Mouse (Mus musculus): Measurements from ENCODE around the gene Wfdc6a. TPM values are rescaled to one million over a fixed set of nuclear protein-coding genes. Genes with fewer than 3 reads are reported as not detected.
"Not testable (repeated sequence)": the region's sequence is repeated elsewhere in the genome, so short reads cannot be mapped to it uniquely, and the experiment has no call there.

The Wfdc6a gene
- total RNA-seq (2022) = under 1 TPM in 1 of 4 experiments, not detected in 3; 0.49 TPM

DNA sequence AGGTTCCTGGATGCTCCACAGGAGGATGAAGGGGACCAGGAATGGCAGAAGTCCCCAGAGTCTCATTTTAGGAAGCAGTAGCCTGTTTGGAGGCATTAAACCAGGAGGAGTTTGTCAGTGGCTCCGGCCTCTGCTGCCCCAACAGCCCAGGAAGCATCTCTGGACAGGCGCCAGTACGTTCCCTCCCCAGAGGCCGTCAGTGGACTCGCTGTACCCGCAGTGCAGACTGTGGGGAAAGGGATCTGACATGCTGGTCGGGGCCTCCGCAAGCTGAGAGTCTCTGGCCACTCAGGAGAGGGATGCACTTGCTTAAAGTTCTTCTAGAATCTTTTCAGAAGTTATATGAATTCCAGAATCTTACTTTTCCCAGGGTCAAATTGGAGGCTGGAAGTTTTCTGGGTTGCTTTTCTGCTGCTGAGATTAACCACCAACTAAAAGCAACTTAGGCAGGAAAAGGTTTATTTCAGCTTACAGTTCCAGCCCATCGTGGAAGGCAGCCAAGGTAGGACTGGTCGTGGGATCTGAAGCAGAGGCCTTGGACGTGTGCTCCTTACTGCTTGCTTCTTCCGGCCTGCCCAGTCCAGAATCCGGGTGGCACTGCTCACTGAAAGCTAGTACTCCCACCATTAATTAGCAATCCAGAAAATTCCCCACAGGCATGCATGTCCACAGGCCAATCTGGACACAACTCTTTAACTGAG, at the start of gene Wfdc6a:
Wfdc6a (minus strand) TSS at position 423 of the 701 bp plus-strand sequence.
- DNase-seq (ENCODE audit: low spot score) = peak; percentile 17

DNA sequence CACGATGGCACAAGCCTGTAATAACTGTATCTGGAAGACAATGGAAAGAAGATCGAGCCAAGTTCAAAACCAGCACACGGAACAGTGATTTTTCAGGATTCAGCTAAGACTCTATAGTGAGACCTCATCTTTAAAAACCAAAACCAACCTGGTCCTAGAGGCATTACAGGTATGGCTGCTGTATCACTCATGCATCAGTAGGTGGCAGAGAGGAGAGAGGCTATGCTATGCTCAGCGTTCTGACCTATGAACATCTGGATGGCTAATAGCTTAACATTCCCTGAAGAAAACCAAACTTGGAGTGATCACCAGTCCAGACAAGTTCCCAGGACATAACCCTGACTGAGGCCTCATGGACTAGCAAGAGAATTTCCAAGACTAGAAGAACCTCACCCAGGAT, 36.5 kb upstream of the Wfdc6a start:
- no peak for DNase-seq (ENCODE audit: low spot score)

DNA sequence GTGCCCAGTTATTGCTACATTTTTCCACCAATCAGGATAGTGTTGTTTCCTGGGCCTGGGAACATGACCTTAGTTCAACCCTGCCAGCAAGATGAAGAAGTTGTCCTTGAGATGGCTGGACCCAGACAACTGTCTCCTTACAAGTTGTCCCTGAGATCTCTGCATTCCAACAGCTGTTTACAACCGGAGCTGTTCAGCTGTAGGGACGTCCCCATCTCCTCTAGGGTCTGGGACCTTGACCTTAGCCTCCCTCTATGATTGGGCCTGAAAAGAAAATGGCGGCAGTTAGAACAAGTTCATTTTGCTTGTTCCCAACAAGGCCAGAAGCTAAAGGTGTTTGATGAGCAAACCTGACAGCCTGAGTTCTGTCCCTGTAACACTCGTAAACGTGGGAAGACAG, 33.8 kb upstream of the Wfdc6a start:
- DNase-seq (ENCODE audit: low spot score) = no peak

DNA sequence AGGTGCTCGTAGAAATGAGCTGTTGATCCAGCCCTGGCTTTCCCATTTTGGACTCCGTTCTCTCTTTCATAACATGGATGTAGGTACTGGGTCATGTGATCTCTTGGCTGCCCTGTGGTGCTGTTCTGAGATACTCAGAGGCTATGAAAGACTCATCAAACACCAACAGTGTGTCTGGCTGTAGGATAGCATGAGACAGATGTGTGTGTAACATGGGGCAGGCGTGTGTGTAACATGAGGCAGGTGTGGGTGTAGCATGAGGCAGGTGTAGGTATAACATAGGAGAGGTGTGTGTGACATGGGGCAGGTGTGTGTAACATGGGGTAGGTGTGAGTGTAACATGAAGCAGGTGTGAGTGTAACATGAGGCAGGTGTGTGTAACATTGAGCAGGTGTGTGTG, 30.1 kb upstream of the Wfdc6a start:
- no peak for DNase-seq (ENCODE audit: low spot score)

DNA sequence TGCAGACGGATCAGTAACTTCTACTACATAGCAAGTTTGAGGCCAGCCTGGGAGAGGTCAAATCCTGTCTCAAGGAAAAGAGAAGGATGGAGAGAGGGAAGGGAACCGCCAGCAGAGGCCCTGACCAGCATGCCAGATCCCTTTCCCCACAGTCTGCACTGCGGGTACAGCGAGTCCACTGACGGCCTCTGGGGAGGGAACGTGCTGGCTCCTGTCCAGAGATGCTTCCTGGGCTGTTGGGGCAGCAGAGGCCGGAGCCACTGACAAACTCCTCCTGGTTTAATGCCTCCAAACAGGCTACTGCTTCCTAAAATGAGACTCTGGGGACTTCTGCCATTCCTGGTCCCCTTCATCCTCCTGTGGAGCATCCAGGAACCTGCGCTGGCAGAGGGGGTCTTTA, 28.2 kb upstream of the Wfdc6a start, which contains the start of the genes Wfdc6b and Wfdc8:
Wfdc6b (plus strand) TSS at position 52 of the 400 bp plus-strand sequence.
Wfdc8 (minus strand) TSS at position 156 of the 400 bp plus-strand sequence.
- peak; percentile 28 for DNase-seq (ENCODE audit: low spot score)

DNA sequence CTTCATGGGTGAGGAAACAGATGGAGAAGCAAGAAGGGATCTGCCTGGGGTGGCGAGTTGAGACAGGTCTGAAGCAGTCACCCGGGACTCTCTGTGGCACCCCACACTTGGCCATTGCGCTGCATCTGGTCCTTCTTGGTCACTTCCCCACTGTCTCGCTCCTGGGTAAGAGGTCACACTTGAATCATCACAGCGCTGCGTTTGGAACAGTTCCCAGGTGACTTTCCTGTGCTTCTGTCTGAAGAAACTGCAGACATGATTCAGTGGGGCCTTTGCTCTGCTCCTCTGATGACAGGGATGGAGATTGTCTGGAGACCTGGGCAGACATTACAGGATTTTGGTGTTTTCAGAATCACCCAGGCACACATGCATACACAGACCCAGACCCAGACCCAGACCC, 23.5 kb upstream of the Wfdc6a start:
- DNase-seq (ENCODE audit: low spot score) = no peak

DNA sequence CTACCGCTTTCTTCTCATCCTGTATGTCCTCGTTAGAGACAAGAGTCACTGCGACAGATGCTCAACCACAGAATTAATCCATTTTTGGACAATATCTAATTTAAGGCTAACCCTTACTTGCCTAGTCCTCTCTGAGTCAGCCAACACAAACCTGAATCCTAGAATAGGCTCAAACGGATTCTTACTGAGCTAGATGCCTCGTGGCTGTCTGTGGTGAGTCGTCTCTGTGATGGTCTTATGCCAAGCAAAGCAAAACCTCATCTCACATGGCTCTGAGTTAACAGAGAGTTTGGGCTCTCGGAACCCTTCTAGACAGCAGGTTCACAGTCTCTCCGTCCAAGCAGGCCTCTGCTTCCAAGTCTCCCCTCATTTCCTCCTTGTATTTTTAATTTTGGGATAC, 19.2 kb upstream of the Wfdc6a start:
- DNase-seq (ENCODE audit: low spot score) = no peak

DNA sequence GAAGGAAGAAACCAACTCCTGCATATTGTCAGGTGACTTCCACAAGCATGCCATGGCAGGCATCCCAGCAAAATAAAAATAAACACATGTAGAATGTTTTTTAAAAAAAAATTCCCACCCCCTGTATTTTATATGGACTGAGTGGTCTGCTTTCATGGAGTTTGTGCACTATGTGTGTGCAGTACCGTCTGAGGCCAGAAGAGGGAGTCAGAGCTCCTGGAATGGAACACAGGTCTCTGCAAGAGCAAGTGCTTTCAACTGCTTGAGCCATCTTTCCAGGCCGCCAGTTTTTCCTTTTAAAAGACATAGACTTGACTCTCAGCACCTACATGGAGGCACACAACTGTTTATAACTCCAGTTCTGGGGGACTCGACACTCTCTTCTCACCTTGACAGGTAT, 18.2 kb upstream of the Wfdc6a start:
- no peak for DNase-seq (ENCODE audit: low spot score)

DNA sequence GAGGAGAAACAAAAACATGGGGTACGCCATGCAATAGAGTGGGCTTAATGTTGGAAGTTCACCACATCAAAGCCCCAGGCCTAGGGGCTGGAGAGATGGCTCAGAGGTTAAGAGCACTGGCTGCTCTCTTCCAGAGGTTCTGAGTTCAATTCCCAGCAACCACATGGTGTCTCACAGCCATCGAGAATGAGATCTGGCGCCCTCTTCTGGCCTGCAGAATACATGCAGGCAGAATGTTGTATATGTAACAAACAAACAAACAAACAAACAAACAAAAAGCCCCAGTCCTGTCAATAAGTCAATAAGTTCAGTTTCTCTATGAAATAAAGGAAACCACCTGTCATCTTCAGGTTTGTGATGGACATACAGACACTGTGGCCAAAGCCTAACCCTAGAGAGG, 14.9 kb upstream of the Wfdc6a start:
- DNase-seq (ENCODE audit: low spot score) = no peak

DNA sequence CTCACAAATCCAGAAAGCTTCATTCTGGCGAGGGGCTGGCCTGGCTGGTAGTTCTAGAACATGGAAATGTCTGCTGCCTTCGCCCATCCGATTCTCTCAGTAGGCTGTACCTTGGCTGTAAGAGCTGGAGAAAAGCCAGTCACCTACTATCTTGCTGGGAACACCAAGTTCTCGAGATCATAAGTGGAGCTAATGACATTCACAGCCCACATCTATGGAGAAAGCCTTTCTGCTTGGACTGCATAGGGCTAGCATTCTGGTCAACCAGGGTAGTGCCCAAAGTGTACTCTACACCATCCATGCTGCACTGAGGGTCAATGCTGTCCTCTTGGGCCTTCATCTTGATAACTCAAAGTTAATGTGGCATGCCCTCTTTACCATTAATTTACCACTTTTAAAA, 8.2 kb upstream of the Wfdc6a start, which contains the start of gene Eppin:
Eppin (minus strand) TSS at position 101 of the 400 bp plus-strand sequence.
- DNase-seq (ENCODE audit: low spot score) = no peak

DNA sequence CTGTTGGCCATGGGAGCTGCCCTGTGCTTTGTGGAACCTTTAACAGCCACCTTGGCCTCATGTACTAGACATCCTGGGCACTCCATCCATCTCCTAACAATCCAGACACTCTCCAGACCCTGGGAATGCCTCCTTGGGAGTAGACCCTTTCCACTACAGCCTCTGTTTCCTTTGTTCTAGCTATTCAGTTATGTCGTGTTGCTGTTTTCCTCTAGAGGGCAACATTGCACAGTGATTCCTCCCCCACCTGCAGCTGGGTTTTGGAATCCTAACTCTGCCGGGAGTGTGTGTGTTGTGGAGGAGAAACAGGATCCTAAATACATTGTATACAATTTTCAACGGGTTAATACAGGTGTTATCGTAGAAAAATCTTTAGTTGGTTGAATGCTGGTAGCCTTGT, 6.8 kb upstream of the Wfdc6a start:
- no peak for DNase-seq (ENCODE audit: low spot score)

DNA sequence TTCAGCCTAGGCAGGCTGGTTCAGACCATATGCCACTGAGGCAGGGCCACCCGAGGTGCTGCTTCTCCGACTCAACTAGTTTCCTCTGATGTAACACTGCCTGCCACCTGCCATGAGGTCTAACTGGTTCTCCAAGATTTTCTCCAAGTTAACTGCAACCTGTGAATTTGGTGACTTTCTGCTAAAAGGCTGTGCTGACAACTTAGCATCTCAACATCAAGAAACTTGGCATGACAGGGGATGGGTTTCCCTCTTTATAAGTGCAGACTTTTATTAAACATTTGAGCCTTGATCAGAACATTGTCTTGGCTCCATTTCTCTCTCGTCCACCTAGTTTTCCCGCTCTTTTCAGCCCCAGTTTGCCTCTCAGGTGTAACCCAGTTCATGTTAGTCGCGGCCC, 11.9 kb downstream of the Wfdc6a start, which contains the start of gene Spint3:
Spint3 (minus strand) TSS at position 101 of the 400 bp plus-strand sequence.
- DNase-seq (ENCODE audit: low spot score) = not testable (repeated sequence)

DNA sequence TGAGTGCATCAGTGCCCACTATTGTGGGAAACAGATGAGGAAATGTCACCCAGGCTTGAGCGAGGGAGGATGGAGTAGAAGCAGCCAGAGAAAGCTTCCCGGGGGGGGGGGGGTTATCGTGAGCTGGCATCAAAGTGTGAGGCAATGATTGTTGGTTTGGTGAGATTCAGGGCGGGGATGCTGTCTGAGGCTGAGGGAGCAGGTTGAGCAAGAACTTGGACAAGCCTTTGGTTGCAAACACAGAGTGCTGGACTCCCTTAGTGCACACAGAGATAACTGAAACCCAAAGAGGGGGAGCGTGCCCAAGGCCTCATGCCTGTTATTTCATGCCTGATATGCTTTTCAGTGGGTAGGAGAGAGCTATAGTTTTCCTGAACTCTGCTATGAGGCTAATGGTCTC, 17.8 kb downstream of the Wfdc6a start:
- DNase-seq (ENCODE audit: low spot score) = no peak

DNA sequence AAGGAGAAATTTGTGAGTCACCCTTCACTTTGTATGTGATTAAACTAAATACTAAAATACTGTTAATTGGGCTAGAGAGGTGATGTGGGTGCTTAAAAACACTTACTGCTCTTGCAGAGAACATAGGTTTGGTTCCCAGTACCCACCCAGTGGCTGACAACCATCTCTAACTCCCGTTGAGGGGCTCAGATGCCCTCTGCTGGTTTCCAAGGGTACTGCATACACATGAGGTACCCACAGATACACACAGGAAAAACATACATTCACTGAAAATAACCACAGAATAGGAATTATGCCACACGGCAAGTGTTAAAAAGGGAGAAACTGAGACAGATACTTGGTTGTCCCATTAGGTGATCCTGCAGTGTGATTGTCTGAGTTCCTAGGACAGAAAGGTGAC, 18.2 kb downstream of the Wfdc6a start:
- DNase-seq (ENCODE audit: low spot score) = no peak

DNA sequence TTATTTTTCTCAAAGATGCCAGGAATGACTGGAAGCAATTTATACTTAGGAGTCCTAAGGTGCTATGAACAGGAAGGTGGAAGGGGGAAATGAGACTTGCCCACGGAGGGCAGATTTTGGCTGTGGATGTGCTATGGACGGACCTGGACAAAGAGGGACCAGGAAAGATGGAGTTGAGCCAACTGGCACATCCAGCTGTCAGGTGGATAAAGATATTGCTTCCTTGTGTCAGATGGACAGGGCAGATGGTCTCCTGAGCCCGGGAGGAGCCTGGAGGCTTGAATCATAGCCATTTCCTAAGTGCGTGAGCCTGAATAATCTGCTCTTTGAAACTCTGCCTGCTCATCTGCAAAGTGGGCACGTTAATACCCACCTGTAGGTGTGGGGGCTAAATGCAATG, 20.9 kb downstream of the Wfdc6a start:
- DNase-seq (ENCODE audit: low spot score) = no peak

DNA sequence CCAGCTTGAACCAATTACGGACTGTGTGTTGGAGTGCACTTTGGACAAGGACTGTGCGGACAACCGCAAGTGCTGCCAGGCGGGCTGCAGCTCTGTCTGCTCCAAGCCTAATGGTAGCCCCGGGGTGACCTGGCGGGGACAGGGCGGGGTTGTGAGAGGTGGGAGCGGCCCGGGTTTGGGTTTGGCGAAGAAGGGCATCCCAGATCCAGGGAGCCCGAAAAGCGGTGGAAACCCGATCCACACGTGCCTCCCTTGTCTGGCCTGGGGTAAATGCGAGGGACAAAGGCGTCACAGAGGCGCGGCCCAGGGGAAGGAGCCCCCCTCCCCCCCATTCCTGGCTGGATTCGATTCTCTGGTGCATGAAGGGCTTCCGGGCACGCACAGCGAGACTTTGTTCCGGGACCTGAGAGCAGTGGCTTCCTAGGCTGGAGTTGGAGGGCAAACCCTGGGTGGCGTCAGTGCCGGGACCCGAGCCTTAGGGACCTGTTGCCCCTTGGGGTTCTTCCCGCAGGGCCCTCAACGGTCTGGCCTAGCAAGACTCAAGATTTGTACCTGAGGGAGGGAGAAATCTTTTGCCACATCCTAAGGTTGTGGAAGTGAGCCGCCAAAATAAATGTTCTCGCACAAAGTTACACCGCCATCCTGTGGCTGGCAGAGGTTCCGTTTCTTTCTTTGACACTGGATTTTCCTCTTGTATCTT, 21.8 kb downstream of the Wfdc6a start:
- DNase-seq (ENCODE audit: low spot score) = no peak

DNA sequence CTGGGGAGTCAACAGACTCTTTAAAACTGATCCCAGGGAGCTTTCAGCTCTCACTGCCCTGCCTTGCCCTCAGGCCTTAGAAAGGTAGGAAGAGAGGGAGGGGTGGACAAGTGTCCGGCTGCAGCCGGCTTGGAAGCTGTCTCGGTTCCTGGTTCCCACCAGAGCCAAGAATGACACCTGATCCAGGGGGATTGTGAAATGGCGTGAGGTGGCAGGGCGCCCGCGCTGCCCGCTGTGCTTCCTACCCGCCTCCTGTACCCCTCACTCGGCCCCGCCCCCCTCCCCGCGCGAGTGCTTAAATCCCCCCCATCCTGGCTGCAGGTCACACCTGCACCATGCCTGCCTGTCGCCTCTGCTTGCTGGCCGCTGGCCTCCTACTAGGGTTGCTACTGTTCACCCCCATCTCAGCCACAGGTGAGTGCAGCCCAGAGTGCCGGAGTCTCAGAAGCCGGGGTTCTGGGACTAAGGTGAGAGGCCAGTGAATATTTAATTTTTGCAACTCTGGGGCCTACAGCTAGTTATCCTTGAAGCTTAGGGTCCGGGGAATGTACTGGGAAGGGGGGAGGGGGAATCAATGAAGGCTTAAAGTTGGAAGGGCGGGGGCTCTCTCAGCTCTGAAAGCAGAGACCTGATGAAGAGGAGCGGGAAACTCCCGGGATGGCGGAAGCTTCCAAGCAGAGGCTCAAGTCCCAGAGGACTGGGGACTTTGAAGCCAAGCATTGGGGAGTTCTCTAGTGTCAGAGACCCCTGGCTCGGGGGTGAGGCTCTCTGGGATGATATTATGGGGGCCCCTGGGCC, 22.7 kb downstream of the Wfdc6a start, which contains the start of gene Wfdc2:
Wfdc2 (plus strand) TSS at position 23 of the 798 bp plus-strand sequence.
- DNase-seq (ENCODE audit: low spot score) = no peak

DNA sequence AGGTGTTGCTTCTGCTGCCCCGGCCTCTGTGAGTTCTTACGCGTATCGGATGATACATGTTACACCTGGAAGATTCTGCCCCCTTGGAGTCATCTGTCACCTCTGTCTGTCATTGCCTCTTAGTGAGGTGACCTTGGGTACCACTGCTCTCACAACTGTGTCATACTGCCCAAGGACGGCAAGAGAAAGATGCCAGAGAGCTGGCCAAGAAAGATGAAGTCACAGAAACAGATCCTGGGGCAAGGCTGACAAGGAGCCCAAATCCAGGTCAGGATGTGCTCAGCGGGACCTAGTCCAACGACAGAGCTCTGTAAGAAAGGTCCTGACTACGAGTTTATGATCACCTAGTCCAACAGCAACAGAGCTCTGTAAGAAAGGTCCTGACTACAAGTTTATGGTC, 25.1 kb downstream of the Wfdc6a start:
- no peak for DNase-seq (ENCODE audit: low spot score)

DNA sequence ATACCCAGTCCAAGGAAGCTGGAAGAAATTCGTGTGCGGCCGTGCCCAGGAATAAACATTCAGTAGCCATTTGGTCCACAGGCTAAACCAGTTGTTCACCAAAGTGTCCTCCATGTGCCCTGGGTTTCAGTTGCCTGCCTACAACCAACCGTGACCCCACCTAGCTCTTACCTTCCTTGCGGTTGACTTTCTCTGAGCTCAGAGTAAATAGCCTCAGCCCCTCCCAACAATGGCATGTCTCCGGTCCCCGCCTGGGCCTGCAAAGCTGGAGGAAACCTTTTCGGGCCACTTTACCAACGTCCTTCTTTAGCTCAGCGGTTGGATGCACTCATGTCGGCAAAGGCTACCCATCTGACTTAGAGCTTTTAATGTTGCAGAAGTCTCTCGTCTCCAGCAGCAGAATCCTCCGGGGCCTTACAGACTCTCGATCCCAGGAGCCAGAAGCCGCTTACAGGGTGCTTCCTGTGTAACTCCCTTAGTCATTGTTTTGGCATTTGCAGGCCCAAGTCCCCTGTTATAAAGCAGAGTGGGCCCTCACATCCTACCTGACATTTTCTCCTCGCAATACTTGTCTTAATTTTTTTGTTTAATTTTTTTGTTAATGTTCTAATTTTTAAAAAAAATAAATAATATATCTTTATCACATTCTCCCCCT, 26.1 kb downstream of the Wfdc6a start:
- DNase-seq (ENCODE audit: low spot score) = no peak

DNA sequence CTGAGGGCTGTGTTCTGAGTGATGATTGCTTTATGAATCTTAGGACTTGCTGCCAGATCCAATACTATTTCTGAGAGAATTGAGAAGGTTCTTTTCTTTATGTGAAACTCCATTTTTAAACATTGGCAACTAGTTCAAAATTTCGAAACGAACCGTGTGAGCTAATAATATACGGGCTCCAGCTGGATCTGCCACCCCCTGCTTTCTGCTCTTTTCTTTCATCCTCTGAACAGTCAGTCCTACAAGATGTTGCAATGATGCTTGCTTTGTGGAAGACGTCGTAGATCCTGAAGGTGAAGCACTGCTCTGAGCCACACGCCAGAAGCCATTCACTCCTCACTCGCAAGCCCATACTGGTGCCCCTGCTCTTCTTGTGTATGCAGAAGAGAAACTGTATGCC, 26.8 kb downstream of the Wfdc6a start:
- no peak for DNase-seq (ENCODE audit: low spot score)

DNA sequence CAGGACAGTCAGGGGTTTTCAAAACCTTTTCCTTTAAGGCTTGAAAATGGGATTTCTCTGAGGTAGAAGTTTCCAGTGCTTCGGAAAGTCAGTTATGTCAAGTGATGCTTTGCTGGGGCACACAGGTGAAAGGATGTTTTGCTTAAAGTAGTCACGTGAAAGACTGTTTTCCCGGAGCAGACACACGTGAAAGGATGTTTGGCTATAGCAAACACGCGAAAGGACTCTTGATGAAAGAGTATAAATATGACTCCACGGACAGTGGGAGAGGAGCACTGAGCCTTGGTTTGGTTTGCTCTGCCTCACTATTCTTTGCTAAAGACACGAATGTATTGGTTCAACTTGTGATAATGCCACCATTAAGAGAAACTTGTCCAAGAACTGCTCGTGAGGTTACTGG, 33.7 kb downstream of the Wfdc6a start:
- DNase-seq (ENCODE audit: low spot score) = no peak

DNA sequence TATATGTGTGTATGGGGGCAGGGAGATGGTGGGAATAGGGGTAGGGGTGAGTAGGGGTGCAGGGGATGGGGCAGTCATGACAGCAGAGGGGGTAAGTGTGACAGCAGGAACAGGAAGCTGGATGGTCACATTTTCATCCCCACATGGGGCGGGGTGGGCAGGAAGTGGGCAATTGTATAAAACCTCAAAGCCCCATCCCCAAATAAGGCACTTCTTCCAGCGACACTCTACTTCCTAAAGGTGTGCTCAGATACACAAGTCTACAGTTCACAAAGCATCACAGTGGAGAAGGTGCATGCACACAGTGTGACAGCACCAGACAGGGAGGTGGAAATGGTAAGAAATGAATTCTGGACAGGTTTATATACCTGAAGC, 34.4 kb downstream of the Wfdc6a start:
- no peak for DNase-seq (ENCODE audit: low spot score)

Data from heart, adult 8-10 months (tissue).